ENCODE assay signal across 16 mouse cellular contexts in genomic region chr9:36857476-36858117, GRCm38 (mm10). TPM values are rescaled to one million over a fixed set of nuclear protein-coding genes. Genes with fewer than 3 reads are reported as not detected.
DNase-seq lines count a peak whose midpoint lies in the region; ATAC-seq and TF ChIP-seq lines count a peak whose summit lies in the region.
"Had no signal": no experiment of that assay in that cellular context is flagged by ENCODE, and none has a peak within 500 bp of the region (broad histone marks: within the 10 kb centered on the region; RNA-seq: fewer than 3 reads in every experiment).

No protein-coding gene starts in this region.

- peak overlapping the region; percentile 16 for H3K27ac ChIP-seq in left cerebral cortex, adult 2 months
- peak overlapping the region; percentile 71 for H3K27ac ChIP-seq in embryonic facial prominence, embryonic 10.5 days (replicated peaks)
- peak overlapping the region; percentile 53 for H3K27ac ChIP-seq in midbrain, embryonic 13.5 days
- no peak overlapping the region for H3K27ac ChIP-seq in heart, embryonic 12.5 days (ENCODE audit: poor library complexity, severe bottlenecking)
- H3K27ac ChIP-seq: hindbrain, embryonic 15.5 days; limb, embryonic 13.5 days had no signal

- no peaks in the 10 kb centered on the region for H3K27me3 ChIP-seq in embryonic facial prominence, embryonic 10.5 days (replicated peaks; ENCODE audit: low read depth, poor library complexity, severe bottlenecking)
- H3K27me3 ChIP-seq in midbrain, embryonic 13.5 days: no peaks in the 10 kb centered on the region
- no peaks in the 10 kb centered on the region for H3K27me3 ChIP-seq in heart, embryonic 12.5 days (replicated peaks)
- H3K27me3 ChIP-seq: hindbrain, embryonic 15.5 days; limb, embryonic 13.5 days had no signal

- no peak for ATAC-seq in midbrain, embryonic 13.5 days
- no peak for ATAC-seq in heart, embryonic 12.5 days (ENCODE audit: insufficient number of reproducible peaks, low FRiP score)
- ATAC-seq: lung, postnatal 0 days had no signal

- H3K9ac ChIP-seq in midbrain, embryonic 13.5 days (replicated peaks): 0 out of 2 replicates have a peak overlapping the region, but pooled peaks have one; percentile 16
- no peak overlapping the region for H3K9ac ChIP-seq in heart, embryonic 12.5 days
- H3K9ac ChIP-seq: hindbrain, embryonic 15.5 days; limb, embryonic 13.5 days had no signal

- no peak overlapping the region for H3K4me2 ChIP-seq in midbrain, embryonic 13.5 days (replicated peaks)
- H3K4me2 ChIP-seq in heart, embryonic 12.5 days: no peak overlapping the region
- H3K4me2 ChIP-seq: hindbrain, embryonic 15.5 days; limb, embryonic 13.5 days had no signal

- H3K4me1 ChIP-seq in embryonic facial prominence, embryonic 10.5 days: peaks cover 11% of the 10 kb centered on the region; the same call in 1 of the 2 replicates
- H3K4me1 ChIP-seq in midbrain, embryonic 13.5 days (replicated peaks): peaks cover 15% of the 10 kb centered on the region
- no peaks in the 10 kb centered on the region for H3K4me1 ChIP-seq in heart, embryonic 12.5 days (replicated peaks)
- H3K4me1 ChIP-seq: hindbrain, embryonic 15.5 days; limb, embryonic 13.5 days had no signal

- H3K9me3 ChIP-seq in embryonic facial prominence, embryonic 10.5 days: no peaks in the 10 kb centered on the region
- H3K9me3 ChIP-seq in midbrain, embryonic 13.5 days: no peaks in the 10 kb centered on the region
- no peaks in the 10 kb centered on the region for H3K9me3 ChIP-seq in heart, embryonic 12.5 days (replicated peaks)
- H3K9me3 ChIP-seq: hindbrain, embryonic 15.5 days; limb, embryonic 13.5 days had no signal

- no peak for TF ChIP-seq CTCF in left cerebral cortex, adult 2 months (IDR thresholded peaks at IDR 0.05)

- no peak overlapping the region for H3K4me3 ChIP-seq in left cerebral cortex, adult 2 months
- no peak overlapping the region for H3K4me3 ChIP-seq in embryonic facial prominence, embryonic 10.5 days
- no peak overlapping the region for H3K4me3 ChIP-seq in midbrain, embryonic 13.5 days (replicated peaks)
- no peak overlapping the region for H3K4me3 ChIP-seq in heart, embryonic 12.5 days
- H3K4me3 ChIP-seq: hindbrain, embryonic 15.5 days; limb, embryonic 13.5 days; myocyte had no signal

- WGBS in embryonic facial prominence, embryonic 10.5 days: 24% methylated on average over 8 of the region's 8 CpGs
- WGBS in midbrain, embryonic 13.5 days: 6% methylated on average over 8 of the region's 8 CpGs
- WGBS in heart, embryonic 12.5 days: 28% methylated on average over 8 of the region's 8 CpGs

- peaks cover 36% of the 10 kb centered on the region for H3K36me3 ChIP-seq in embryonic facial prominence, embryonic 10.5 days (replicated peaks)
- H3K36me3 ChIP-seq in midbrain, embryonic 13.5 days: peaks cover 71% of the 10 kb centered on the region
- no peaks in the 10 kb centered on the region for H3K36me3 ChIP-seq in heart, embryonic 12.5 days
- H3K36me3 ChIP-seq: limb, embryonic 13.5 days had no signal

- intact Hi-C loops in left cerebral cortex, adult 2 months (cut with DNase I): no loop called here

- DNase-seq in left cerebral cortex, adult 2 months (ENCODE audit: extremely low spot score in 1 of 2, low spot score in 2 of 2): no peak
- DNase-seq in left cerebral cortex, adult 11 months (ENCODE audit: low spot score): no peak
- DNase-seq in MEL-GATA-1-ER (ENCODE audit: extremely low read depth, low read depth): peak; percentile 12
- peak; percentile 20 for DNase-seq in embryonic facial prominence, embryonic 10.5 days (ENCODE audit: low spot score)
- DNase-seq in frontal cortex, postnatal 10 days (ENCODE audit: low spot score in 2 of 2): no peak
- no peak for DNase-seq in cerebellum, postnatal 25 days
- DNase-seq: adrenal gland, postnatal 14 days; cerebellum, adult 11-12 months had no signal

RNA-seq across cellular contexts. Expression of gene Fez1, which starts 35.9 kb away (rescaled TPM):
- total RNA-seq in left cerebral cortex, adult 2 months (2021): 100 to 1,000 TPM; 241 to 261 TPM
- 74.2 and 83.1 TPM in 2 replicates for polyA plus RNA-seq in embryonic facial prominence, embryonic 10.5 days (2016; fragmentation: Nextera tagmentation; extraction: Ambion mirVana)
- 624 and 647 TPM in 2 replicates for polyA plus RNA-seq in midbrain, embryonic 13.5 days (2015; fragmentation: Nextera tagmentation; extraction: Ambion mirVana)
- polyA plus RNA-seq in heart, embryonic 12.5 days (2016; fragmentation: Nextera tagmentation; extraction: Ambion mirVana): 1.5 and 2.0 TPM in 2 replicates
- total RNA-seq: CH12.LX; granulocyte monocyte progenitor cell, adult 5-6 weeks had no signal

Comparison
In these comparisons a context has a peak if more than half of its experiments do, and no peak if none do; other contexts are left out.
1. DNase-seq: peak in MEL-GATA-1-ER (single experiment) and embryonic facial prominence, embryonic 10.5 days (single experiment); none in left cerebral cortex, adult 2 months (0 of 2), left cerebral cortex, adult 11 months (single experiment), frontal cortex, postnatal 10 days (0 of 2) and cerebellum, postnatal 25 days (0 of 2).
2. RNA of gene Fez1, which starts 35.9 kb away (polyA plus RNA-seq): 624 to 647 TPM in midbrain, embryonic 13.5 days and 74.2 to 83.1 TPM in embryonic facial prominence, embryonic 10.5 days; 1.5 to 2.0 TPM in heart, embryonic 12.5 days; every median in the first group is over 10 times any median in the second.